Mouse (Mus musculus): ENCODE measurements around the gene AC141477.1. TPM values are rescaled to one million over a fixed set of nuclear protein-coding genes. Genes with fewer than 3 reads are reported as not detected.

Gene AC141477.1
- polyA plus RNA-seq, 1 experiment from 2014 or later, result not detected

DNA sequence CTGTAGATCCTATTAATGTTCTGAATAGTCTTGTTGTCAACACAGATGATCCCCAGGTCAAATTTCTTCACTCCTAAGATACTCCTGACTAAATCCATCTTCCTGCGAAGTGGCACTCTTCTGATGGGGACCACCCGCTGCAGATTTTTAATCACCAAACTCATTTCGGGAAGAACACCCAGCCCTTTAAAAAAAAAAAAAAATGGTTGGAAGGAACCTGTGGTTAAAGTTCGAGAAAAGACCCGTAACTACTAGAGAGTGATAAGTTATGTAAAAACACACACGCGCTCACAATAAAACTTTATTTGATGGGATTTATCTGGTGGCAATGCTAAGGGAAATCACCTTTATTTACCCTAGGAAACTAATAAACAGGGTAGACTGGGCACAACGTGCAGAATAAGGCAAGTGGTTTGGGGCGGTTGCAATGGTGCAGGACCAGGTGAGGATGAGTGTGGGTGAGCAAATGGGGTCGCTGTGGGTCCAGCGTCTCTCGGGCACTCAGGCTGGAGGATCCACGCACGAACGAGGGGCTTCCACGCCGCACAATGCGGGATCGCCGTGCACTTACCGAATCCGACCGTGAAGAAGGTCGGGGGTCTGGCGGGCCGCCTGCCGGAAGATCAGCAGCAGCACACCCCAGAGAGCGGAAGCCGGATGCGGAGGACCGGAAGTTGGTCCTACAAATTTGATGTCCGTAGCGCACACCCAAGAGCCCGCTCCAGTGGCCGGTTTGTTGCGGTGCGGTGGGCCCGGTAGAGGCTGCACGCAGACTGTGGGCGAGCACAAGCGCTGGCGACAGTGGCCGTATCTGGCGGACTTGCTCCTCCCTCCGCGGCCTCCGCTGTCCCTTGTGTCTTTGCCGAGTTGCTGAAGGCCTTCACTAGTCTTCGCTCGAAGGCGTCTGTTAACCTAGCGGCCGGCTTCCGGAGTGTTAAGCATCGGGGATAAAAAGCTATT is 28.2 kb upstream of the AC141477.1 start, which contains the start of the genes Mcm3ap and Ybey:
Gene Mcm3ap, plus strand, starts transcription at position 725 of the 960 bp plus-strand sequence.
Gene Ybey, minus strand, starts transcription at position 912 of the 960 bp plus-strand sequence.
- 1% methylated on average over 55 of the region's 55 CpGs for WGBS (ENCODE audit: insufficient replicate concordance)
- peaks cover 28% of the 10 kb centered on the region for H3K36me3 ChIP-seq (replicated peaks; ENCODE audit: insufficient read depth, low read length)
- TF ChIP-seq CTCF (IDR thresholded peaks at IDR 0.05; ENCODE audit: low read depth) (peak; percentile 61), EP300 (IDR thresholded peaks at IDR 0.05; ENCODE audit: low read depth) (no peak)

DNA sequence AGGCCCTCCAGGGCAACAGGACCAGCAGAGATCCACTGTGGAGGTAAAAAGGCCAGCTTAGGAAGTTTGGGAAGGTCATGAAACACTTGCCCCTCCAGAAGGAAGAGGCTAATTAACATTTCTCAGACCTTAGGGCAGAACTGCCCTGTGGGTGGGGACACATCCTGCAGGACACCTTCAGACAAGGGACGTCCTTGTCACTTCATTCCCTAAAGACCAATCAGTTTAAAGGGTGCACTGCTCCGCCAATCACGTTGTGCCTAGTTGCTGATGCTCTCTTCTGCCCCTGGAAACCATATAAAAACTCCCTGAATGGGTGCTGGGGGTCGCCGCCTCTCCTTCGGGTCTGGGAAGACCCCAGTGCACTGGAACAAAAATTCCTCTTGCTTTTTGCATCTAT is 22.5 kb upstream of the AC141477.1 start:
- DNase-seq, result no peak
- no peak for ATAC-seq
- 82% methylated on average over 6 of the region's 6 CpGs for WGBS (ENCODE audit: insufficient replicate concordance)

More for the DNA sequence above, 28.2 kb upstream of the AC141477.1 start, which contains the start of the genes Mcm3ap and Ybey:
- ATAC-seq, result peak; percentile 98
- Histone ChIP-seq H3K9ac (replicated peaks) (peak within 1 kb of the TSS; percentile 83), H3K4me1 (ENCODE audit: insufficient read depth) (0 out of 2 replicates have a peak, but pooled peaks cover 3% of the 10 kb centered on the region), H3K4me2 (ENCODE audit: low read depth, low read length) (peak within 1 kb of the TSS; percentile 73), H3K9me3 (ENCODE audit: low read length) (no peaks in the 10 kb centered on the region), H3K27me3 (ENCODE audit: insufficient read depth, low read length) (no peaks in the 10 kb centered on the region), H3K4me3 (ENCODE audit: low read depth, low read length) (peak within 1 kb of the TSS; percentile 79), H3K27ac (ENCODE audit: low read depth) (peak within 1 kb of the TSS; percentile 78)
- peak; percentile 92 for DNase-seq

GRCm38 (mm10) chr10:76462312-76462711 is 22.1 kb upstream of the AC141477.1 start:
- no peaks in the 10 kb centered on the region for H3K27me3 ChIP-seq (ENCODE audit: insufficient read depth, low read length)
- peaks cover 7% of the 10 kb centered on the region for H3K9me3 ChIP-seq (ENCODE audit: low read length)
- H3K36me3 ChIP-seq (replicated peaks; ENCODE audit: insufficient read depth, low read length), result 0 out of 2 replicates have a peak, but pooled peaks cover 6% of the 10 kb centered on the region
- H3K4me2 ChIP-seq (ENCODE audit: low read depth, low read length), result no peak overlapping the region
- ATAC-seq, result no peak
- no peak overlapping the region for H3K4me3 ChIP-seq (ENCODE audit: low read depth, low read length)
- H3K9ac ChIP-seq (replicated peaks), result no peak overlapping the region
- TF ChIP-seq CTCF (IDR thresholded peaks at IDR 0.05; ENCODE audit: low read depth), result no peak
- TF ChIP-seq EP300 (IDR thresholded peaks at IDR 0.05; ENCODE audit: low read depth), result no peak
- WGBS (ENCODE audit: insufficient replicate concordance), result 84% methylated on average over 7 of the region's 7 CpGs
- no peak for DNase-seq
- no peaks in the 10 kb centered on the region for H3K4me1 ChIP-seq (ENCODE audit: insufficient read depth)
- H3K27ac ChIP-seq (ENCODE audit: low read depth), result no peak overlapping the region

More for the DNA sequence above, 22.5 kb upstream of the AC141477.1 start:
- H3K4me2 ChIP-seq (ENCODE audit: low read depth, low read length), result no peak overlapping the region
- H3K36me3 ChIP-seq (replicated peaks; ENCODE audit: insufficient read depth, low read length), result 0 out of 2 replicates have a peak, but pooled peaks cover 6% of the 10 kb centered on the region
- H3K4me3 ChIP-seq (ENCODE audit: low read depth, low read length), result no peak overlapping the region
- no peaks in the 10 kb centered on the region for H3K27me3 ChIP-seq (ENCODE audit: insufficient read depth, low read length)
- H3K4me1 ChIP-seq (ENCODE audit: insufficient read depth), result 0 out of 2 replicates have a peak, but pooled peaks cover 1% of the 10 kb centered on the region
- H3K9ac ChIP-seq (replicated peaks), result no peak overlapping the region
- peaks cover 7% of the 10 kb centered on the region for H3K9me3 ChIP-seq (ENCODE audit: low read length)
- no peak overlapping the region for H3K27ac ChIP-seq (ENCODE audit: low read depth)
- TF ChIP-seq CTCF (IDR thresholded peaks at IDR 0.05; ENCODE audit: low read depth) (no peak), EP300 (IDR thresholded peaks at IDR 0.05; ENCODE audit: low read depth) (no peak)

DNA sequence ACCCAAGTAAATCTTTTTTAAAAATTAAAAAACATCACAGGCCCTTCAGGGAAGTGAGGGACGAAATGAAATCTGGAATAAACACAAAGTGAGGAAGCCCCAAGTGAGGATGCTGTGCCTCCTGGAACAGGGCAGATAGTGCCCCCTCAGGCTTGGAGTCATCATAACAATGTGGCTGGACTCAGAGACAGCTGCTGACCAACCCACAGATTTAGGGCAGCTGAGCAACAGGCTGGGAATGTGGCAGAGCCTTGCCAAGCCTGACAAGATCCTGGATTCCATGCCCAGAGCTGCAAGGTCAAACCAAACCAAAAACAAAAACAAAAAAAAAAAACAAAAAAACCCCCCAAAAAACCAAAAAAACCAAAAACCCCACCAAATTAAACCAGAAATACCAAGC is 21.0 kb upstream of the AC141477.1 start:
- peaks cover 7% of the 10 kb centered on the region for H3K9me3 ChIP-seq (ENCODE audit: low read length)
- 81% methylated on average over 1 of the region's 1 CpGs for WGBS (ENCODE audit: insufficient replicate concordance)
- no peak for DNase-seq
- H3K4me3 ChIP-seq (ENCODE audit: low read depth, low read length), result no peak overlapping the region
- no peaks in the 10 kb centered on the region for H3K4me1 ChIP-seq (ENCODE audit: insufficient read depth)
- ATAC-seq, result no peak
- no peak overlapping the region for H3K27ac ChIP-seq (ENCODE audit: low read depth)
- TF ChIP-seq CTCF (IDR thresholded peaks at IDR 0.05; ENCODE audit: low read depth) (no peak), EP300 (IDR thresholded peaks at IDR 0.05; ENCODE audit: low read depth) (no peak)
- no peak overlapping the region for H3K4me2 ChIP-seq (ENCODE audit: low read depth, low read length)
- H3K27me3 ChIP-seq (ENCODE audit: insufficient read depth, low read length), result no peaks in the 10 kb centered on the region
- no peak overlapping the region for H3K9ac ChIP-seq (replicated peaks)
- H3K36me3 ChIP-seq (replicated peaks; ENCODE audit: insufficient read depth, low read length), result 0 out of 2 replicates have a peak, but pooled peaks cover 6% of the 10 kb centered on the region

DNA sequence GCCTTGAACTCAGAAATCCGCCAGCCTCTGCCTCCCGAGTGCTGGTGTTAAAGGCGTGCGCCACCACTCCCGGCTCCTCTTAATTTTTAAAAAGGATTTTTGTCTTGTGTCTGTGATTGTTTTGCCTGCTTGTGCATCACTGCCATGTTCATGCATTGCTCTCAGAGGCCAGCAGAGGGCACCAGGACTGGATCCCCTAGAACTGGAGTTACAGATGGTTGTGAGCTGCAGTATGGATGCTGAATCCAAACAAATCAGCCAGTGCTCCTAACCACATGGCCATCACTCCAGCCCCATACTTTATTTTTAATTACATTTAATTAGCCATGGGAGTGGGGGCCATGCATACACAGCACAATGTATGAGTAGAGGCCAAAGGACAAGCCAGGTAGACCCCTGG is 15.0 kb upstream of the AC141477.1 start:
- DNase-seq (peak; percentile 59), ATAC-seq (no peak)
- H3K4me1 ChIP-seq (ENCODE audit: insufficient read depth), result no peaks in the 10 kb centered on the region
- H3K4me2 ChIP-seq (ENCODE audit: low read depth, low read length), result no peak overlapping the region
- no peak overlapping the region for H3K27ac ChIP-seq (ENCODE audit: low read depth)
- H3K36me3 ChIP-seq (replicated peaks; ENCODE audit: insufficient read depth, low read length), result no peaks in the 10 kb centered on the region
- TF ChIP-seq CTCF (IDR thresholded peaks at IDR 0.05; ENCODE audit: low read depth) (peak; percentile 78), EP300 (IDR thresholded peaks at IDR 0.05; ENCODE audit: low read depth) (no peak)
- peaks cover 7% of the 10 kb centered on the region for H3K9me3 ChIP-seq (ENCODE audit: low read length)
- 43% methylated on average over 5 of the region's 5 CpGs for WGBS (ENCODE audit: insufficient replicate concordance)
- no peaks in the 10 kb centered on the region for H3K27me3 ChIP-seq (ENCODE audit: insufficient read depth, low read length)
- H3K9ac ChIP-seq (replicated peaks), result no peak overlapping the region
- no peak overlapping the region for H3K4me3 ChIP-seq (ENCODE audit: low read depth, low read length)

DNA sequence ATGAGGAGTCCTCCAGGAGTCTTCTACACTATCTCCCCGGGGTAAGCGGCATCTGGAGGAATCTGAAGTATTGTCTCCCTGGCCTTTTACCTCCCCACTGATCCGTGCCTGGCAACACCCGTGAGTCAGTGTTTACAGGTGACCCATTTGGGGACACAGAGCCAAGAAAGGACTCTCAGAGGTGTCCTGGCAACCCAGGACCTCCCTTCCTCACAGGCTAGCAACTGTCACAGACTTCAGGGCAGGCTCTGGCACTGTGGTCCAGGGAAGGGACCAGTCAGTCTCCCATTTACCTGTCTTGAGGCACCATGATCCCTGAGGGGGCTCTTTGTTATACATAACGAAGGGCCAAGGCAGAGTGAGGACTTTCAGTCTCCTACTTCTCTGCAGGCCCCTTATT is 8.6 kb upstream of the AC141477.1 start, which contains the start of gene 2610028H24Rik:
Gene 2610028H24Rik, plus strand, starts transcription at position 231 of the 400 bp plus-strand sequence.
- WGBS (ENCODE audit: insufficient replicate concordance), result 63% methylated on average over 5 of the region's 5 CpGs
- DNase-seq, result no peak
- no peak for TF ChIP-seq EP300 (IDR thresholded peaks at IDR 0.05; ENCODE audit: low read depth)
- TF ChIP-seq CTCF (IDR thresholded peaks at IDR 0.05; ENCODE audit: low read depth), result no peak
- Histone ChIP-seq H3K4me2 (ENCODE audit: low read depth, low read length) (no peak within 1 kb of the TSS), H3K9me3 (ENCODE audit: low read length) (no peaks in the 10 kb centered on the region), H3K27me3 (ENCODE audit: insufficient read depth, low read length) (no peaks in the 10 kb centered on the region), H3K4me1 (ENCODE audit: insufficient read depth) (peaks cover 10% of the 10 kb centered on the region), H3K9ac (replicated peaks) (no peak within 1 kb of the TSS), H3K36me3 (replicated peaks; ENCODE audit: insufficient read depth, low read length) (no peaks in the 10 kb centered on the region), H3K27ac (ENCODE audit: low read depth) (no peak within 1 kb of the TSS), H3K4me3 (ENCODE audit: low read depth, low read length) (no peak within 1 kb of the TSS)
- no peak for ATAC-seq

All from liver, postnatal 0 days (tissue).